Mouse (Mus musculus): ENCODE data around the gene Mapkapk2.
"Not testable (repeated sequence)": the region's sequence is repeated elsewhere in the genome, so short reads cannot be mapped to it uniquely, and the experiment has no call there.

Gene Mapkapk2

DNA sequence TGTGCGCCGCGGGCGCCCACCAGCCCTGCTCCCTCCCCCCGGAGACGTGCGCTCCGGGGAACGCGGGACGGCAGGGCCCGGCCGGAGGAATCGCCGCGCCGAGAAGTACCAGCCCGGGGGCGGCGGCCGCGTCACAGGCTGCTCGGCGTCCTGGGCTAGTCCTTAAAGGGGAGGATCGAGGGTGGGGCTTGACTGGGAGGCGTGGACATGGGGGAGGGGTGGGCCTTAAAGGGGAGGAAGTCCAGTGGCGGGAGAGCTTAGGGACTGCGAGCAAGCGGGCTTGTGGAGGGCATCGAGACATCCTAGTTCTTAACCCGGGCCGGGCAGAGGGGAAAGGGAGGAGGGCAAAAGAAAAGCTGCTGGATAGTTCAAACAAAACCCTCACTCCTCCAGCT is at the start of gene Mapkapk2:
Mapkapk2 (minus strand) TSS at position 127 of the 395 bp plus-strand sequence.
- DNase-seq = peak; percentile 96 to 97

DNA sequence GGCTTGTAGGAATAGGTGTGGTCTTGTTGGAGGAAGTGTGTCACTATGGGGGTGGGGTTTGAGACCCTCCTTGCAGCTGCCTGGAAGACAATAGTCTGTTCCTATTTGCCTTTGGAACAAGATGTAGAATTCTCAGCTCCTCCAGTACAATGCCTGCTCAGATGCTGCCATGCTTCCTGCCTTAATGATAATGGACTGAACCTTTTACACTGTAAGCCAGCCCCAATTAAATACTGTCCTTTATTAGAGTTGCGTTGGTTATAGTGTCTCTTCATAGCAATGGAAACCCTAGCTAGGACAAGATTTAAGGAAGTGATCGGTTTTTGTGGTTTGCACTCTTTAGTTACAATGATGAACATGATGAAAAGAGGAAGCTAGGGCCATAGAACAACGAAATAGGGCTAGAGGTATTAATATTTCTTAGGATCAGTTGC is 48.6 kb upstream of the Mapkapk2 start:
- DNase-seq = no peak

DNA sequence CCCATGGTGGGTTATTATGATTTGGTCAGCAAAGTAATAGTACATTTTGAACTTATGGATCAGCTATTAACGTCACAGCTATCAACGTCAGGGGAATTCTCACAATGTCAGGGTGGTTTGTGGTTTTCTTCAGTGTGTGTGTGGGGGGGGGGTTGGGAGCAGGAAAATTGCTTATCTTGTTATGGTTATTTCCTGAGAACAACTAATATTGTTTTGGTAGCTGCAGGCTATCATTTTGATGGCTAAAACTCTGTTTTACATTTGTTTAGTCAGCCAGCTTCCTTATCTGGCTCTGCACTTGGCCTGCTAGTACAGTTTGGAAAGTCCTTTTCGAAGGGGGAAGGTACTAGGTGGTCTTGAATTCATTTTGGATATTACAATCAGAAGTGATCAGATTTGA is 47.6 kb upstream of the Mapkapk2 start:
- not testable (repeated sequence) for DNase-seq

DNA sequence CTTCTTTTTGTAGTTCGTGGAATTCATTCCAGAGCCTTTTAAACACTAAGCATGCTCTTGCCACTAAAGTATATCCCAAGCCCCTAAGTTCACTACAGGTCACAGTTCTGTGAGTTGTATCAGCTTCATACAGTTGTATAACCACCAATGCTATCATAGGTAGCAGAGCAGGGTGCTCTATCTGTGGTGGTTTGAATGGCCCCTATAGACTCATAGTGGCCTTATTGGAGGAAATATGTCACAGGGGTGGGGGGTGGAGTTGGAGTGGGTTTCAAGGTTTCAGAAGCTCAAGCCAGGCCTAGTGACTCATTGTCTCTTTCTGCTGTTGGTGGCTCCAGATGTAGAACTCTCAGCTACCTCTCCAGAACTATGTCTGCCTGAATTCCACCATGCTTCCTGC is 44.8 kb upstream of the Mapkapk2 start:
- no peak for DNase-seq

DNA sequence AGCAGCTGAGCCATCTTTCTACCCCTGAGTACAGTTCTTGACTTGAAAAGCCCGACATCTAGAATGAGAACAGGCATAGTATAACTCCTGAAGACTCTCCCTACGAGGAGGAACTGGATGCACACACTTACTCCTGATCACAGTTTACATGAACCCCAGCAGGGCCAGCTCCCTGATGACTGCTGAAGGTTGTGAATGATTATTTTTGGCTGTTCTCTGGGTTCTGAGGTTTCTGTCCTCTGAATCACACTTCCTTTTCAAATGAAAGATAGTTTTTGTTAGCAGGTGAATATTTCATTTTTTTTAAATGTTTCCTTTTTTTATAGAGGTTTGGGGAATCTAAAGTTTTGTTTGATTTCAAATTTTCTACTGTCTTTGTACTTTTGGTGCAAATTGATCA is 43.8 kb upstream of the Mapkapk2 start:
- DNase-seq = no peak

DNA sequence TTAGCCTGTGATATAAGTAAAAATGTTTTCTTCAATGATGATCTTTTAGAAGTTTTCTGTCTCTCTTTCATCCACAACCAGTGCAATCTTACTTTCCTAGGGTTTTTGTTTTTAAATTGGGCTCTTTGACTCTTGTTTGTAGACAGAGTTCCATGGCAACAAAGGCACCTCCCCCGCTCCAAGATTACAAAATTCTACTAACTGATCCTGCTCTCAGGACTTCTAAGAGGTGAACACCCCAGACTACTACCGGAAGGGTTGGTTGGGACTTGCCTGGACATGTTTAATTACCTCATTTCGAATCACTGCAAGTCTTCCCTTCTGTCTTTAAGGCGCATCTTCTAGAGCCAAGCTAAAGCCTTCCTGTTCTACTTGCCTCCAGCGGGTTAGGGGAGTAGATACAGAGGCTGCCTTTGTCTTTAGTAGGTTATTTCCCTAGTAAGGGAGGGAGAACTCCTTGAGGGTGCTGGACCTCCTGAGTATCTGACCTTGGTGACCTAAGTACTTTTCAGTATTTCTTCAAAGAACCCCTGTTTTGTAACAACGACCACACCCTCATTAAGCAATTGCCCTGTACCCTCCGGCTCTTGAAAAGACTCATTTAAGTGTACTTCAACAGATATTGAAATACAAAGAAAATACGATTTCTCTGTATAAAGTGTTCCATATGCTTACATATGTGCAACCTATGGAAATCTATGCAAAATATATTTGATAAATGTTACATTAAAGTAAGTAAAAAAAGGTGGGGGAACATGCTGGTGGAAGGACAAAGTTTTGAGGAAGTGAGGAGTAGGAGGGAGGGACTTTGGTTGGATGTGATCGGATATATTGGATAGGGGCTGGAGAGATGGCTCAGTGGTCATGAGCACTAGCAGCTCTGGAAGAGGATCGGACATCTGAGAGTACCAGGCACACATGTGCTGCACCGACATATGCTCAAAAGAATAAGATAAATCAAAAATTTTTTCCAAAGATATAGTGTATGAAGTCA is 41.8 kb upstream of the Mapkapk2 start:
- DNase-seq = peak in 1 of 2 experiments; percentile 14

DNA sequence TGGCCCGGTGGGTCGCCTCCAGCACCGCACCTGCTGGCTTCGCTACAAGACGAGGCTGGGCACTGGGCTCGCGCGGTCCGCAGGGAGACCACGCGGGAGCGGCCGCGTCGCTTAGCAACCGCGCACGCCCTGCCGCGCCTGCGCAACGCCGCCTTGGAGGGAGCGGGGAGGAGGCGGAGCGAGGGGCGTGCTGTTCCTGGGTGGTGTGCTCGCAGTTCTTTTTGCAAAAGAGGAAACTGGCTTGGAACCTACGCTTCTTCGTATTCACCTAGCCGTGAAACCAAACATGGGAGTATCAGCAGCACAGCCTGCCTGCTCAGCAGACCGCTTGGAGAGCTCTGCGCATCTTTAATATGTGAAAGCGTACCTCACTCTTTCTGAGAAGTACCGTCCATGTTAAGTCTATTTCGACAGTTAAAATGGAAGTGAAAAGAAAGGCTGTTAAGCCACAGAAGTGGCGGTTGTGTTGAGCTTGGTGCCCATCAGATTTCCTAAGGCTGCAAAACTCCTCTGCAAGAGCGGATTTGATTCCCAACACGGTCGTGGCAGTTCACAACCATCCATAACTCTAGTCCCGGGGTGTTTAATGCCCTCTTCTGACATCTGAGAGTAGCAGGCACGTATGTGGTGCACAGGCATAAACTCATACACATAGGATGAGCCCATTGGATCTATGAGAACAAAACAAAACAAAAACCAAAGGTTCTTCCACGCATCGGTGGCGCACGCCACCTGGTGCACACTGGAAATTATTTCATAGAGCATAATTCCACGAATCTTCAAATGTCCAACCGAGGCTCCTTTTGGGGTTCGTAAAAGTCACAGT is 40.8 kb upstream of the Mapkapk2 start, which contains the start of gene Dyrk3:
Dyrk3 (minus strand) TSS at position 150 of the 826 bp plus-strand sequence.
- DNase-seq = peak; percentile 92 to 95

DNA sequence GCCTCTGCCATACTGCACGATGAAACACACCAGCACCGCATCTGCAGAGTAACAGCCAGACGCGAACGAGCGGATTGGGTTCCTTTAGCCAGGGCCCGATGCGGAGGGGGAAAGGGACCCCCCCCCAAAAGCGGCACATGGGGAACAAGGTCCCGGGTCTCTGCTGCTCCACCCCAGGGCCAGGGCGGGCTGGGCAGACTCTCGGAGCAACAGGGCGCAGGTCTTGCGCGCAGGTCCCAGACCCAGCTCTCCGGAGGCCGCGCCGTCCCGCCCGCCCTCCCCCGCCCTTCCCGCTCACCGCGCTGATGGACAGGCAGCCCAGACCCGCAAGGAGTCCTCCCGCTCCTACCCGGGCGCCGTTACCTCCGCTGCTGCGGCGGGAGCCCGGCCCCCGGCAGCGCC is 40.1 kb upstream of the Mapkapk2 start:
- DNase-seq = no peak

DNA sequence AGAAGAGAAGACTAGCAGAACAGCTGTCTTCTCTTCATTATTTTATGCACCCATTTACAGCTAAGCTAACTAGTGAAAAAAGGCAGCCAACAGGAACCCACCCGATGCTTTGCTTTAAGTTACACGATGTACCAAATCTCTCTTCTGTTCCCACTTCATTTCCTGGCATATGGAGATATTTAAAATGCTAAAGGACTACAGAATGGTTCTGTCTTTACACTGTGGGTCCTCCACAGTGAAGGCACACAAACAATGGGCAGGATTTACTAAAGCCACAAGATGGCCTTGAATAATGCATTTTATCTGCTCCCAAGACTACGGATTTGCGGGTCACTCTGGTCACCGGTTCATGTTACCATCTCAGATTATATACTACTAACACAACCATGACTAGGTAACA is 39.5 kb upstream of the Mapkapk2 start:
- no peak for DNase-seq

DNA sequence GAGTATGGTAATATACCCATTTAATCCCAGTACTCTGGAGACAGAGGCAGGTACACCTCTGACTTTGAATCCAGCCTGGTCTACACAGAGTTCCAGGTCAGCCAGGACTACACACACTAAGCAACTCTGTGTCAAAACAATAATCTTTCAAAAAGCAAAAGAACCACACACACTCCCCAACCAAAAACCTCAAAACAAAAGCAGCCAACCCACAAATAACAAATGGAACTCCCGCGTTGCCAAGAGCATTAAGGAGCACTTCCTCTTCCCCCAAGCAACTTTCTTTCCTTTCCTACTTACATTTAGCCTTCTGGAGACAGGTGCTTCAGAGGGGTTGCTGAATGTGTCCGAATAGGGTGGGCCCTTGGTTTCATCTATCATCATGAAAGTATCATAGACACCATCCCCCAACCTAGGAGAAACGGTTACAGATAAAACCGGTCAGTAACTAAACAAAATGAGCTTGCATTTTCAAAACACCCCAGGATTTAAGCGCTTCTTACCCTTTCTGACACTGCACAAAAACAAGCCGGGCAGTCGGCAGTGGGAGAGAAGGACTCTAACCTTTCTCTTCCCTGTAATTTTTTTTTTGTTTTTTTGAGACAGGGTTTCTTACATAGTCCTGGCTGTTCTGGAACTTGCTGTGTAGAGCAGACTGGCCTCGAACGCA is 38.5 kb upstream of the Mapkapk2 start:
- no peak for DNase-seq

DNA sequence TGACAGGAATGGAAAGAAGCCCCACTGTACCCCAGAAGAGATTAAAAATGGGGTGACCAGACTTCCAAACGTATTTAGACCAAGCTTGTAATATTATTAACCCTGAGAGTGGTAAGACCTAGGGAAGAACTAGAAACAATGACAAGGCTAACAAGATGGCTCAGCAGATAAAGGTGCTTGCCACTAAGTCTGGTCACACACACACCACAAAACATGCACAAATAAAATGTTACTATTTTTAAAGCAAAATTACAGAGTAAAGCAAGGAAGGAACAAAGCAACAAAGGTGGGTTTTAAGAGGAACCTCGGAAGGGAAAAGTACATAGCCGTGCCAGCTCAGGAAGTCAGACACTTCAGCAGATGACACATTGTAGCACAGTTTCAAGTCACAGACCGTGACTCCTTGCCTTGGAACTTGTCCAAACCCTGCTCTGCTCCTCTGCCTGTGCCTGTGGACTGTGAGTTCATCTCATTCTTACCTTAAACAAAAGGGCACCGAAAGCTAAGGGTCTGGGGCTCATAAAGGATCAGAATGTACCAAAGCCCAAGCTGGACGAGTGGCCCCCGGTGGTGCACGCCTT is 37.4 kb upstream of the Mapkapk2 start:
- peak; percentile 45 to 62 for DNase-seq

DNA sequence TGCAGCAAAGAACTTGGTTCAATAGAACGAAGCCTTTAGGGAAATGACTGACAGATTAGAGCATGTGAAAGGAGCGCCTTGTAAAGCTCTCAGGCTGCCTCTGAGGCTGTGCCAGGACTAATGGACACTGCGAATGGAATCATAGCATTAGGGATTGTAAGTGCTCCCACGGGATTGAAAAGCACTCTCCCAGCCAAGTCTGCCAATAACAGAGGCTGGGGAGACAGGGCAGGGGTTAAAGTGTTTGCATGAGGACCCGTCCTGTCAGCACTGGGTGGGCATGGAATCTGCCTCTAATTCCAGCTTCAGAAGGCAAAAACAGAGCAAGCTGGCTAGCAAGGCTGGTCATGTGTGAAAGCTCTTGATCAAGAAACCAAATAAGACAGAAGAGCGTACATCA is 36.6 kb upstream of the Mapkapk2 start:
- DNase-seq = no peak

DNA sequence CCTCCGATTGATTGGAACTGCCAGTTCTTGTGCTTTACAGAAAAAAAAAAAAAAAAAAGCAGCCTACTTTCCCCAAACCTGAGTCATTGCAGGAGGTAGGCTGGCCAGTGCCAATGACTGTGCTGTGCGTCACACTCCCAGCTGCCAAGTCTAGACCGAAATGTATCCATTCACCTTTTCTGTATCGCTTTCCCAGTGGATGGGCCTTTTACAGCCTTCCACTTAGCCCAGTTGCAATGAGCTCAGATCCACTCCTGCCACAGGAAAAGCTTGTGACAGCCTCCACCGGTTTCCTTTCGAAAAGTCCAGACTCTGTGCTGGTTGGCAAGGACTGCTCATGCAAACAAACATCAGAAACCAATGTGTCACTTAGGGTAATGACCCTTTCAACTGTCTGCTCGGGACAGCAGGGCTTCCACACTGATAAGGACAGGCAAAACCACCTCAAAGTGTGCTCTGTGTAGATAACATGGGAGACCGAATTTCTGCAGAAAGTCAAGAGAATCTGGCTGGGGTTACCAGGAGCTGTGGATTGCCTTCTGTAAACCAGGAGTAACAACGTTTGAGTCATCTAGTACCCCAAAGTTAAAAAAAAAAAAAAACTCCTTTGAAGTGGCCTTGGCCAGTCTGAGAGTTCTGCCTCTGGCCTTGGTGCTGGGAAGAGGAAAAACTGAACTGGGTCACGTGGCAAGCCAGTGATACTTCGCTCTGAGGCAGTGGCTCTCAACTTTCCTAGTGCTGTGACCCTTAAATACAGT is 28.5 kb upstream of the Mapkapk2 start:
- no peak for DNase-seq

DNA sequence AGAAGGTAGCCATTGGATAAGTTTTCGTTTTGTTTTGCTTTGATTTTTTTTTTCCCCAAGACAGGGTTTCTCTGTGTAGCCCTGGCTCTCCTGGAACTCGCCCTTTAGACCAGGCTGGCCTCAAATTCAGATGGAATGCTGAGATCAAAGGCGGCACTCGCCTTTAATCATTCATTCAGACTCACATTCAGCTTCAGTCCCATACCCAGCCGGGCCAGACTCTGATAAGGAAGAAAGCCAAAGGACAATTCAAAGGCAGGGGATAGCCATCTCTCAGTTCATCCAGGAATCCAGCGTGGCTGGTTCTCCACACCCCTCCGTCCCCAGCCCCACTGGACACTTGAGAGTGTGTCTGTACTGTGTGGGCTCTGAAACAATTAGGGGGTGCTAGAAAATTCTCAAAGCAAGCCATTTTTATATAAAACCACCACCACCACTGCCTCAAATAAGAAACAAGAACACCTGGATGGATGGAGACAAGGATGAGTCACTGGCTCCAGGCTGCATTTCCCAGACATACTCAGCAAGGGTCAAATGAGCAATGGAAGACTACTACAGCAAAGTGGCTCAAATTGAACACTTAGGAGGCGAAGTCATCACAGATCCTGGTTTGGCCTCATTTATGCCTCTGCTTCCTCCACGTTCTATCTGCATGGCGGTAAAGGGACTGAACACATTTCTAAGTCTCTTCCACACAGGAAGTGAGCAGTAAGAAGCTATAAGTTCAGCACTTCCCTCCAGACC is 26.1 kb upstream of the Mapkapk2 start:
- DNase-seq = no peak

DNA sequence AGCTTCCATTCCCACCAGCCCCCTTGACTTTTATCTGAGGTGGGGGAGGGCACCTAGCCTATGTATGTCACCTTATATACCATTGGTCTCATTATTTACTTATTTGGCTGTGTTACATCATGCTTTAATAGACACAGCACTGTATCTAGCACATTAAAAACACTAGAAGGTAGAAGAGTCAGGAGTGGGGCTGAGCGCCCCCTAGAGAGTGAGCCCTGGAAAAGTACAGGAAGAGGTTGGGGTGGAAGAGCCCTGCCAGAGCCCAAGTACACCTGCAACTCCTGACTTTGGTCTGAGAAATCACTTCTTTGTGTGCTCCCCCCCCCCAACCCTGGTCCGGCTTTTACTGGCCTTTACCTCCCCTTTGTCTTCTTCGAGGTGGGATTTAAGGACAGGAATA is 24.4 kb upstream of the Mapkapk2 start:
- peak; percentile 42 to 58 for DNase-seq

DNA sequence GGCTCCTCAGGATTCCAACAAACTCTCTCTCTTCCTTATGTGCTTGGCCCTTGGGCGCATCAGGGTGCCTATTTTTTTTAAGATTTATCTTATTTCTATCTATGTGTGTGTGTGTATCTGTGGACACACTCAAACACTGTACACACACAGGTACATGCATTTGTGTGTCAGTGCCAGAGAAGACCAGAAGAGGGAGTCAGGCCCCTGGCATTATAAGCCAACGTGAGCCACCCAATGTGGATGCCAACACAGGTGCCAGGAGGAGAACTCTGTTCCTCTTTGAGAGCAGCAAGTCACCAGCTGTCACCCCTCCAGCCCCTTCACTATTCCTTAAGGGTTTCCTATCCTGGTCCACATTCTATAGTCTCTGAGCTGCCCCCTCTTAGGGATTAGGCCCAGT is 21.4 kb upstream of the Mapkapk2 start:
- DNase-seq = peak; percentile 48 to 58

DNA sequence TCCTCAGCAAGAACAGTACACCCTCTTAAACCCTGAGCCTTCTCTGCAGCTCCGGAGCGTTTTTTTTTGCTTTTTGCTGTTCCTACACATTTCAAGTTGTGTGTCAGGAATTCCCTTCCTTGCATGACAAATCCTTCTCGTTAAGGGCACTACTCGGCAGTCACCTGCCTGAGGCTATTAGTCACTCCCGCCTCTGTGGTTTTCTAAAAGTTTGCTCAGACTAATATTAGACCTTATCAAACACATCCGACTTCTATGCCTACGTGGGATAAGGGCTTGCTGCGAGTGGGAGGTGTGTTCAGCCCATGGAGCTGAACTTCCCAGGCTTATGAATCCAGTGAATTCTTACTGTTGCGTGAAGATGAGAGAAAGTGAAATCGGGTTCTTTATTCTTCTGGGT is 20.9 kb upstream of the Mapkapk2 start:
- DNase-seq = no peak

DNA sequence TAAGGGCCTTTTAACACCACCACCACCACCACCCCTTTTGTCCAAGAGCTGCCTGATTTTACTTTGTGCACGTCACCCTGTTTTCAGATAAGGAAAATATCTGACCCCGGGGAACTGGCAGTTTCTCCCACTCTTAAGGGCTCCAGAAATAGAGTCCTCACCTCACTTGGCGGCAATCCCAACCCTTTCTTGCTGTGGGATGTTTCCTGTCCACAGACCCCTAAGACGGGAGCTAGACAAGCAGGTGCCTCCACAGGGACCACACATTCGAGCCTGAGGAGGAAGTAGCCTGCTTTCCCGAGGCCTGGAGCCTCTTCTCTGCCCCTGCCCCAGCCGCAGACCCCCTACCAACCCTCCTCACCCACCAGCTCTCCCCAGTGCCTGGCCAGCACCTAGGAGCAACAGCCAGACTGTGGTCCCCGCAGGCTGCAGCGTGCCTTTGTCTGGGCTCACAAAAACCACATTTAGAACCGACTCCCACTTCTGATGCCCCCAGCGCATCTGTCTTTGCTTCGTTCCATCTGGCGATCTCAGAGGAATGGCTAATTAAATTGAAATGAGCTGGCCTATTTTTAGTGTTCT is 18.9 kb upstream of the Mapkapk2 start:
- no peak for DNase-seq

DNA sequence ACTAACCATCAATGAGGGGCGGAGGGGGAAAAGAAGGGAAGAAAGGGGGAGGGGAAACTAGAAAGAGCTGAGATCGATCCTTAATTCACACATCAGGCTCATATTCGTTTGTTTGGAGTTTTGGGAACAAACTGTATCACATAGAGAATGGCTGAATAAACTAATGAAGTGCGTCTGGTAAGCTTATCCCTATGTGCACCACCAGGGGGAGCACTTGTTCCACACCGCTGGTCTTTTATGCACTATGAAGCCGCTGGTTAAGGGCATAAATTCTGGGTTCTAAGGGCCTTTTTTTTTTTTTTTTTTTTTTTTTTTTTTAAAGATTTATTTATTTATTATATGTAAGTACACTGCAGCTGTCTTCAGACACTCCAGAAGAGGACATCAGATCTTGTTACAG is 18.3 kb upstream of the Mapkapk2 start:
- peak; percentile 75 to 78 for DNase-seq

DNA sequence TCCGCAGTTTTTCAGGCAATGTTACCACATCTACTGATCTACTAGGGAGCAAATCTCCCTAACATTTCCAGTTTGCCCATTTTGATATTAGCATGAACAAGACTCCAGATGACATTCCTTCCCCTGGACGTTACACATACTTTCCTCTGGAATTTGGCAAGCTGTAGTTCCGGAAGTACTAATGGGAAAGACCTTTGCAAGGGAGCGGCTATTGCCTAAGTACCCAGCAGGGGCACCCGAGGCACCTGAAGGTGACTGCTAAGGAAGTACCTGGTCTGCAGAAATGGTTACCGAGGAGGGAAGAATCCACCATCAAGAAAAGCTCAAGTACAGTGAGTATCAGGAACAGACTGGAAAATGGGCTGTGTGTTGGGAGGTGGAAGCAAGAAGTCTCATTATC is 14.9 kb upstream of the Mapkapk2 start:
- peak; percentile 69 to 82 for DNase-seq

Measured in kidney, postnatal 4 days (tissue).